Mouse (Mus musculus): ENCODE measurements at regions not wholly inside any gene's neighbourhood (a gene's known extent, or its start where the extent isn't known, plus 50 kb on each side); places are given as distances from the start of the nearest gene placed in this dataset.

GRCm38 (mm10) chr13:44360725-44361290 lies 368.5 kb upstream of the Jarid2 start:
- DNase-seq: no peak
- intact Hi-C loops (cut with DNase I): loop anchor here (5.0 kb wide), 1 partner anchor 129 kb away; no protein-coding TSS in a partner anchor

DNA sequence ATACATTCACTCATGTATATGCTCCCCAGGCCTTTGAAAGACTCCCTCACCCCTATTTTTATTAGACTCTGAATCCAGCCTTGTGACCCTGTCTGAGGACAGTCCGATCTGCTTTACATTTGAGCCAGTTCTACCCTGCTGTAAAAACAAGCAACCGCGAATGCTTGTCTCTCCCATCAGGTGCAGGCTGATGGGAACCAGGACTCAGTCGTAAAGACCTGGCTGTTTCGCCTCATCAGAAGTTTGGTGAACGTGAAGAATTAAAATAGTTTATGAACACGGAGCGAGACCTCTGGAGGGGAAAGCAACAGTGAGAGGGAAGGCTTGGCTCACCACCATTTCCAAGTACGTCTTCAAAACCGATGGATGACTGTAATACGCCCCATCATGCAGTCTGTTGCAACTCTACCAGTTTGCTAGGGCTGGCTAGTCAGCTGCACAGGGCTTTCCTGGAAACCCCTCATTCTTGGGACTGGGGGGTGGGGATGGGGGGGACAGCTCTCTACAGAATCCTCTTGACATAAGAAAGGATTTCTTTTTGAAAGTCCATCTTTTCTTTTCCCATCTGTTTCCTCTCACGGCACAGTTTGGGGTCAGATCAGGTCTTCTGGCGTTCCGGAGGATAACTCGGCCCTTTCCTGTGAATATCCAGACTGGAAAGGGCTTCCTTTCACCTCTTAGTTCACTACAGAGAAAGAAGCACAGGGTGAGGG lies 366.8 kb upstream of the Jarid2 start:
- intact Hi-C loops (cut with DNase I): loop anchor here (5.0 kb wide), 1 partner anchor 130 kb away; no protein-coding TSS in a partner anchor
- DNase-seq: no peak

- intact Hi-C loops (cut with DNase I): loop anchor here (5.0 kb wide), 1 partner anchor 131 kb away; no protein-coding TSS in a partner anchor
- no peak for DNase-seq
These were observed 366.3 kb upstream of the Jarid2 start for GRCm38 (mm10) chr13:44363016-44363415.

DNA sequence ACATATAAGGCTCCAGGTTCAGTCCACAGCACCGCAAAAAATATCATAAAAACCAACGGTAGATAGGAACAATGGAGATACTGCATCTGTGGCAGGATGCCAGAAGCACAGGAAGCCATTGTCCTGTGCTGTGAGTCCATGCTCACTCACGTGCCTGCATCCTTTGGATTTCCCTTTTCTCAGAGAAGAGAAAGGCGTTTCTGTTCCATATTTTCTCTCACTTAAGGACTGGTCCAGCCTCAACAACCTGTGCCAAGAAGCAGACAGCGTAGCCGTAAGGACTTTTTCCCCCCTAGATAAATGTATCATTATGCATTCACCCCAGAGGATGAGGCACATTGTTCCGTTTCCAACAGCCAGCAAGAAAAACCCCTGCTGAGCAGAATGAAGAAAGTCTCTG lies 360.0 kb upstream of the Jarid2 start:
- no peak for DNase-seq
- intact Hi-C loops (cut with DNase I): loop anchor here (5.0 kb wide), 1 partner anchor 57 kb away; no protein-coding TSS in a partner anchor

DNA sequence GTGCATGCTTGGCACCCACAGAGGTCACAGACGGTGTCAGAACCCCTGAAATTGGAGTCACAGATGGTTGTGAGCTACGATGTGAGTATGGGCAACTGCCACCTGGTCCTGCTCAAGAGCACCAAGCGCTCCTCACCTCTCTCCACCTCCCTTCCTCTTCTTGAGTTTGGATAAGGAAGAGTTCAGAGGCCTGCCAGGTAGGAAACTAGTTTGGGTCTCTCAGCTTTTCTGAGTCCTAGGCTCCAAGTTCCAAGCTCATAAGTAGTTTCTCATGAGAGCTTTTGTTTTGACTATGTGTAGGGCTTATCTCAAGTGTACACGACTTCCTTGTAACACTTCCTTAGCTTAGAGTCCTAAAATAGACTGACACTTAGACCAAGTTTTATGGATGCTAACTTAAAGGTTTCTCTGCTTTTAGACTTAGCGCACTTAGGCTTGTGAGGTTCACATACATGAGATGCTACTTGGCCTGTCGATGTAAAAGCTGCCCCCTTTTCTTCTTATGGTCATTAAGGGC lies 356.9 kb upstream of the Jarid2 start:
- intact Hi-C loops (cut with DNase I): loop anchor here (5.0 kb wide), 1 partner anchor 105 kb away; no protein-coding TSS in a partner anchor
- no peak for DNase-seq

DNA sequence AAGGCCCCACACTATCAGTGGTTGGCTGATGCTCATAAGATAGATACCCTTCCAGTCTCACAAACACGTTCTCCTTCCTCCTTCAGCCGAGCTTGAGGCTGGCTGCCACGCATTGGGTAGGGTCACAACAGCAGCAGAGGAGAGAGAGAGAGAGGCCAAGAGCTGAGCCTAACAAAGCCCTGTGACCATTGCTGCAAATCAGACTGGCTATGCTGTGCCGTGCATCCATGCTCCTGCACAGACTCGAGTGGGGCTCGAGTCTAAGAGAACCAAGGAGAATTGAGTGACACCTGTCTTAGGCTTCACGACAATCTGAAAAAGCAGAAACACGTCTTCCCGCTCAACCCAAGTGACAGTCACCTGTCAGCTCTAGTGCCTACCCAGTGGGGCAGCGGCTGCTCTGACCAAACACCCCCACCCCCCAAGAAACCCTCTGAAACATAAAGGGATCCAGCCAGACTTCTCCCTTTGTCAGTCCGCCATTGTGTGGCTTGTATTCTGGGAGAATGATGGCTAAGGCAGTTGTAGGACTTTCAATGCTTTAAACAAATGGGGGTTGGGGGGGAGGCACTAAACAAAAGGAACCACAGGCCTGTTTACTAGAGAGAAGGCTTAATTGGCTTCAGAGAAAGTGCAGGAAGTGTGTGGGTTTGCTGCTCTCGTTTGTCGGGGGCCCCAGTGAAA lies 353.7 kb upstream of the Jarid2 start:
- no peak for DNase-seq
- intact Hi-C loops (cut with DNase I): no loop called here

- DNase-seq: no peak
- intact Hi-C loops (cut with DNase I): no loop called here
These were observed 353.1 kb upstream of the Jarid2 start for GRCm38 (mm10) chr13:44376160-44376488.

- intact Hi-C loops (cut with DNase I): no loop called here
- no peak for DNase-seq
These were observed 347.4 kb upstream of the Jarid2 start for GRCm38 (mm10) chr13:44381721-44382450.

DNA sequence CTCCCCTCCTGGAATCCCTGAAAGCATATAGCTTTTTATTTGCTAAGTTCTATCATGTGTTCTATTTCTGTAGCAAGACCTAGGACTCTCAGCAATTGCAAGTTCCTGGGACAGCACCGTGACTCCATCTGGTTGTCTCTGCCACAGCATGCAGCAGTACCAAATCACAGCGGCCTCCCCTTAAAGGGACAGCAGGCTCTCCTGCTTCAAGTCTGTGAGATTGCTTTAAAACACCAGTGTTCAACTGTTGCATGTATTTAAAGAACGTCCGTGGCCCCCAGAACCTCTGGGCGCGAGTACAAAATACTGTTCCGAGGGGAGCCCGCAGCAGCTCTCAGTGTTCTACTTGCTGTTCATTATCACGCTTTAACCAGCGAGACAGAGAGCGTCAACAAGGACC lies 346.0 kb upstream of the Jarid2 start:
- intact Hi-C loops (cut with DNase I): no loop called here
- no peak for DNase-seq

DNA sequence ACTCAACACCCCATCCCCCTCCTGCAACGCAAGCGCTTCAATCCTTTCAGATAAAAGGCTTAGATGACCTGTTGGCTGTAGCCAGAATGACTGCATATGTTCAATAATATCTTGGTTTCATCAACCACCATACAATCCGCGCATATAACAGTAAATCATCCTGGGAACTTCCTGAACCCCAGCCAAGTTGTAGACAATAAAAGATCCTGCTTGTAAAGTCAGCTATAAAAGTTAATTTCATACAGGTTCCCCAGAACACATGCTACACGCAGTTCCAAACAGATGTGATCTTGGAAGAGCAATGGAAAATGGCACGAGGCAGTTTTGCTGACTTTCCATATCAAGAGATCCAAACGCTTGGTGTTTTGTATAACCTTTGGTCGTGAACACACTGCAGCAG lies 342.5 kb upstream of the Jarid2 start:
- intact Hi-C loops (cut with DNase I): no loop called here
- DNase-seq: no peak

DNA sequence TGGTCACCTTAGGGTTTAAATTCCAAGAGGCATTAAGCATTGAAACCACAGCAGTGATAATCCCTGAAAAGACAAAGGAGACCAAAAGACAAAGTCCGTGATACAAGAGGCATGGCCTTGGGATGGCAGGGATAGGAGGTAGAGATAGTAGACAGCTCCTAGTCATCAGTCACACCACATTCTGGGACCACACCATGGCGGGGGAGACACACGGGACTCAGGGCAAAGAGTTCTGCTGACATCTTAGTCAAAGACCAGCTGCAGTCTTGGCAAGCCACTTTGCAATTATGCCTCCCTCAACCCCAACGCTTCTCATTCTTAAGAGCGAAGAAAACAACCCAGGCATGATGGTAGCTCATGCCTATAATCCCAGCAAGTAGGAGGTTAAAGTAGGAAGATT lies 339.6 kb upstream of the Jarid2 start:
- DNase-seq: no peak
- intact Hi-C loops (cut with DNase I): no loop called here

GRCm38 (mm10) chr13:44390666-44391390 lies 338.4 kb upstream of the Jarid2 start:
- no peak for DNase-seq
- intact Hi-C loops (cut with DNase I): no loop called here

- no peak for DNase-seq
- intact Hi-C loops (cut with DNase I): no loop called here
These were observed 335.3 kb upstream of the Jarid2 start for GRCm38 (mm10) chr13:44394016-44394415.

DNA sequence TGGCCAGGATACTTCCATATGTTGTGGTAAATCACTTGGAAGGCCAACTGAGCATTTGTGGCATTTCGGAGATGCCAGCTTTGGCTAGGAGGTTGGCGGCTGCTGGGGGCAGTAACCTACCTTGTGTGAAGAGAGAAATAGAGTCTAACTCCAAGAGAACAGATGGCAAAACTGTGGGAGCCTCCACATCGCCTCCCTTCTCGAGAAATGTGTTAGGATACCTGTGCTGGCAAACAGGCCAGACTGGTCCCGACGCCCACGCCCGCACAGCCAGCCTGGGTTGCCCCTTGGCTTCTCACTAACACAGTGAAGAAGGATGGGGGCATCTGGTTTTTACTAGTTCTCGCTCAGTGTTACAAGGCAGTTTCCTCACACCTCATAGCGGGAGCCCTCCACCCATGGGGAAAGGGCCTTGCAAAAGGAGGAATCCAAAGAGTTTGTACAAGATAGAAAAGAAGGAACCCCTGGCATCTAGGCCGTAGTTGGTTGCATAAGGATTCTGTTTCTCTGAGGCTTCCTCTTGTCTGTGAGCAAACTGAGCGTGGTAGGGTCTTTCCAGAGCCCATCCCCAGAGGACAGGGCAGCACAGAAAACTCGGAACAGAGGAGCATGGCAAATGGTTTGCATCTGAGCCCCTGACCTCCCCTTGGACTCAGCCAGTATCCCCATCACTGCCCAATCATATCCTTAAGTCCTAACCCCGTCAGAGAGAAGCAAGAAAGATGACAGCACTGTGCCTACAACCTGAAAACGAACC lies 330.5 kb upstream of the Jarid2 start:
- DNase-seq: no peak
- intact Hi-C loops (cut with DNase I): no loop called here

- intact Hi-C loops (cut with DNase I): no loop called here
- no peak for DNase-seq
These were observed 329.9 kb upstream of the Jarid2 start for GRCm38 (mm10) chr13:44399370-44399685.

DNA sequence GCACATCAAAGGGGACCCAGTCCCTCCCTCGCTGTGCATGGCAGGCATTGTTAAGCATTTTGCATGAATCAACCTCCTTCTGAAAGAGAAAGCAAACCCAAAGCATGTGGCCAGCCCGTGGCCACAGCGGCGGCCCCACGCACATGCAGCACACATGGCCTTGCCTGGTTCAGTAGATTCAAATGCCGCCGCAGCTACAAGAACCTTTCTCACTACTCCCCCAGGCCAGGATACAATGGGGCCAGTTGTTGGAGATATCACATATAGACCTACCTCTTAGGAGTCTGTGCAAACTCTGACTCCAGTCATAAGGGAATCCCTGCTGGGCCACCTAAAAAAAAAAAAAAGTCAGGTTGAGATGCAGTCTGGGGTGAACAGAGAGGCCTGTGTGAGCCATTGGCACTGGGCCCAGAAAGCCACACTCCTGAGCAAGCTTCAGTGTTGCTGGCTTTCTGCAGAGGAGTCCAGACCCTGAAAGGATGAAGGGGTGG lies 329.4 kb upstream of the Jarid2 start:
- intact Hi-C loops (cut with DNase I): no loop called here

GRCm38 (mm10) chr13:44404010-44404575 lies 325.2 kb upstream of the Jarid2 start:
- no peak for DNase-seq
- intact Hi-C loops (cut with DNase I): no loop called here

More for the DNA sequence above, 329.4 kb upstream of the Jarid2 start:
- no peak for DNase-seq

GRCm38 (mm10) chr13:44407307-44407706 lies 322.0 kb upstream of the Jarid2 start:
- intact Hi-C loops (cut with DNase I): no loop called here

DNA sequence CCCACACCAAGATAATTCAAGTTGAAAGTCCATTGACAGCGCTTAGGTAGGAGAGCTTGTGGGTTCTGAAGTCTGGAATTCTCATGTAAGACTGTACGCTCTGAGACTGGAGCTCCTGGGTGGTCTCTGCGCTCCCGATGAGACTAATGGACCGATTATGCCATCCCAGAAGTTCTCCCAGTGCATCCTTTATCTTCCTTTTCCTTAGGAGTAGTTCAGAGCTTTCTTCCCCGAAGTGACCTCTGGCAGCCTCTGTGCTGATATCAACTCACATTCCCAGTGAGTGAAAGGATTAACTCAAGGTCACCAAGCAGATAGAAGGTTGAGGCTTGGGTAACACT lies 320.7 kb upstream of the Jarid2 start:
- DNase-seq: no peak
- intact Hi-C loops (cut with DNase I): no loop called here

More at GRCm38 (mm10) chr13:44407307-44407706, 322.0 kb upstream of the Jarid2 start:
- no peak for DNase-seq

Measured in heart, postnatal 36 days (tissue).